Mouse (Mus musculus) heart, embryonic 14.5 days (tissue): Measurements from ENCODE around the gene BC016579. TPM values are rescaled to one million over a fixed set of nuclear protein-coding genes. Genes with fewer than 3 reads are reported as not detected.

Experiments used
- ATAC-seq: fragments of 200-750 bp; cut with Nextera tagmentation; 2 replicates; pipeline ENCODE4 v1.8.0; 2017; ENCODE audit warnings: low read depth, moderate TSS enrichment; ENCODE audit not compliant: insufficient number of reproducible peaks, insufficient read depth, low FRiP score
- H3K27ac ChIP-seq, 2 experiments: fragments of 200-500 bp in 1 of 2; fragments of 300-500 bp in 1 of 2; sonication (generic) in 1 of 2; replicated peaks in 1 of 2; 2 replicates each; pipeline ENCODE4 v1.5.1; 2012 to 2014; ENCODE audit warnings: low read depth in 2 of 2, low read length in 2 of 2, control low read depth in 1 of 2, mild to moderate bottlenecking in 1 of 2, mixed read lengths in 1 of 2; ENCODE audit not compliant: control insufficient read depth in 1 of 2, insufficient read depth in 1 of 2
- H3K27me3 ChIP-seq: fragments of 300-500 bp; sonication (generic); 2 replicates; pipeline ENCODE4 v1.6.1; 2014; ENCODE audit warnings: mild to moderate bottlenecking, low read length, control low read depth; ENCODE audit not compliant: control insufficient read depth, insufficient read depth
- H3K36me3 ChIP-seq: fragments of 300-500 bp; sonication (generic); 2 replicates; pipeline ENCODE4 v1.6.1; 2014; ENCODE audit warnings: mild to moderate bottlenecking, control low read depth, low read length, mixed read lengths; ENCODE audit not compliant: control insufficient read depth, insufficient read depth
- H3K4me1 ChIP-seq, 2 experiments: fragments of 200-500 bp in 1 of 2; fragments of 300-500 bp in 1 of 2; sonication (generic) in 1 of 2; 2 replicates each; pipeline ENCODE4 v1.6.1; 2012 to 2014; ENCODE audit warnings: low read length in 2 of 2, control low read depth in 1 of 2, mixed read lengths in 1 of 2; ENCODE audit not compliant: control insufficient read depth in 2 of 2, insufficient read depth in 2 of 2
- H3K4me2 ChIP-seq: fragments of 300-500 bp; sonication (generic); 2 replicates; pipeline ENCODE4 v1.6.1; 2014; ENCODE audit warnings: mild to moderate bottlenecking, low read length
- H3K4me3 ChIP-seq, 2 experiments: fragments of 200-500 bp in 1 of 2; fragments of 300-500 bp in 1 of 2; sonication (generic) in 1 of 2; 2 replicates each; pipeline ENCODE4 v1.5.1; 2012 to 2014; ENCODE audit warnings: low read length in 2 of 2, mild to moderate bottlenecking in 2 of 2, control low read depth in 1 of 2, low read depth in 1 of 2, moderate library complexity in 1 of 2; ENCODE audit not compliant: control insufficient read depth in 1 of 2, insufficient read depth in 1 of 2
- H3K9ac ChIP-seq: fragments of 300-500 bp; sonication (generic); 2 replicates; pipeline ENCODE4 v1.6.1; 2014; ENCODE audit warnings: mild to moderate bottlenecking, low read length
- H3K9me3 ChIP-seq: fragments of 300-500 bp; sonication (generic); 2 replicates; pipeline ENCODE4 v1.6.1; 2016; ENCODE audit warnings: low read length, control low read depth; ENCODE audit not compliant: control insufficient read depth
- WGBS: fragments of 180-500 bp; shearing (Covaris S2); extraction: QIAGEN DNeasy Blood & Tissue Kit; methylation state at CpG from one replicate; pipeline ENCODE4 v1.1.7; 2014; 5-methylcytosine and 5-hydroxymethylcytosine counted together
- polyA plus RNA-seq: library from polyadenylated mRNA; unstranded; fragments of >200 nt; fragmentation: Nextera tagmentation; extraction: Ambion mirVana; gene quantifications from 2 replicates; pipeline ENCODE4 v1.2.1, GENCODE M21; 2014

The BC016579 gene
- polyA plus RNA-seq, 1 experiment from 2014 or later, result not detected

DNA sequence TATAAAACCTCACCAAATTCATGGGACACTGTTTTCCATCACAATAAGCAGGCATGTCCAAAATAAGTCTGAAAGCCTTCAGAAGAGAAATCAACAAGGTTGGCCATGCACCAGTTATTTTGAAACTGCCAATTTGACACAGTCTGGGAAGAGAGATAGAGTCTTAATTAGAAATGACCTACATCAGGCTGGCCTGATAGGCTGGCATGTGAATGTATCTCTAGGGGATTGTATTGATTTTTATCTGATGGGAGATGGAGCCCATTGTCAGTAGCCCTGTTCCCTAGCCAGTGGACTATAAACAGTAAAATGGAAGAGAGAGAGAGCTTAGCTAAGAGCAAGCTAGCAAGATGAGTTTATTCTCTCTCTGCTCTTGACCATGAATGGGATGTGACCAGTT is 58.4 kb downstream of the BC016579 start:
- Histone ChIP-seq H3K4me3 (no peak overlapping the region), H3K4me2 (no peak overlapping the region), H3K36me3 (no peaks in the 10 kb centered on the region), H3K4me1 (no peaks in the 10 kb centered on the region), H3K9me3 (no peaks in the 10 kb centered on the region), H3K27ac (no peak overlapping the region), H3K9ac (no peak overlapping the region), H3K27me3 (no peaks in the 10 kb centered on the region)
- ATAC-seq, result no peak

DNA sequence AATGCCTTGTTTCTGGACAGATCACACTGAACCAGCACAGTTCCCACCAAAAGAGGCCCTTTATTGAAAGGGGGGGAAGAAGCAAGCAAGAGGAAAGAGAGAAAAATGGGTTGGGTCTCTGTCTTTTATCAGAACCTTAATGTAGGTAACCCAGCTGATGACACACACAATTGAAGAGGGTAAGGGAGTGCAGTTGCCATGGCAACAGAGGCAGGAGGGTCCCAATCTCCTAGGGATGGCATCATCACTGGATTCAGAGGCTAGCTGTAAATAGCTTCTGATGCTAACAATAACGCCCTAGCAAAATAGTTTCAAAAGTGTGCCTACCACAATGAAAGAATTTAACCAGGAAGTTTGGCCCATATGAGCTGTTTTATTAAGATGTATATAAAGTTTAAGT is 60.2 kb downstream of the BC016579 start:
- no peaks in the 10 kb centered on the region for H3K27me3 ChIP-seq
- no peak overlapping the region for H3K9ac ChIP-seq
- no peaks in the 10 kb centered on the region for H3K9me3 ChIP-seq
- H3K4me2 ChIP-seq, result no peak overlapping the region
- no peak overlapping the region for H3K27ac ChIP-seq
- no peak overlapping the region for H3K4me3 ChIP-seq
- 76% methylated on average over 1 of the region's 1 CpGs for WGBS
- H3K4me1 ChIP-seq, result no peaks in the 10 kb centered on the region
- ATAC-seq, result no peak
- no peaks in the 10 kb centered on the region for H3K36me3 ChIP-seq

DNA sequence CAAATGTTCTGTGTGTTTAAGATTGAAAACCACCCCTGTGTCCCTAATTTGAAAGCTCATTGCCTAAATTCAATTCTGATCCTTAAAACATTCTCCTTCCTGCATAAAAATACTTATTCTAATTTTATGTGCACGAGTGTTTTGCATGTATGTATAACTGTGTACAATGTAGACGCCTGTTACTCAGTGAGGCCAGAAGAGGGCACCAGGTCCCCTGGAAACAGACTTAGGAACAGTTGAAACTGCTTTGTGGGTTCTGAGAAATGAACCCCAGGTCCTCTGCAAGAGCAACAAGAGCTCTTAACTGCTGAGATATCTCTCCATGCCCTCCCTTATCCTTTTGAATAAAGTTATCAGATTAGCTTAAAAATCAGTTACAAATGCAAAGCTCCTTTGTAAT is 71.4 kb downstream of the BC016579 start:
- 28% methylated on average over 2 of the region's 2 CpGs for WGBS

DNA sequence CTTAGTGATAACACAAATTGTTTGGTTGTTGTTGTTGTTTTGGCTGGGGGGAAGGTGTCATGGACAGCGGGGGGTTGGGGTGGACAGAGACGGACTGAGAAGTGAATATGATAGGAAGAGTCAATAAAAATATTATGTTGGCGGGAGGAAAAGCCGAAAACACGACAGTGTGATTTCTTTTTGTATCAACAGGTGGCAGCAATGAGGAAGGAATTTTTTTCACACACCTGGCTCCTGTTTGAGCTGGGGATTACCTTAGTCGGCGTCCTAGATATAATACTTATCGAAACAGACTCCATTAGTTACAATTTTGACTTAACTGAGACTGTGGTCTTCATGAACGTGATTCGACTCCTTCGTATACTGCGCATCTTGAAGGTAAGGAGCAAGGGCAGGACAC is 74.0 kb downstream of the BC016579 start:
- no peaks in the 10 kb centered on the region for H3K27me3 ChIP-seq
- H3K4me1 ChIP-seq, result no peaks in the 10 kb centered on the region
- no peak overlapping the region for H3K9ac ChIP-seq
- no peaks in the 10 kb centered on the region for H3K36me3 ChIP-seq
- no peaks in the 10 kb centered on the region for H3K9me3 ChIP-seq
- no peak for ATAC-seq
- H3K4me2 ChIP-seq, result no peak overlapping the region
- H3K4me3 ChIP-seq, result no peak overlapping the region
- 55% methylated on average over 12 of the region's 12 CpGs for WGBS
- no peak overlapping the region for H3K27ac ChIP-seq

More for the DNA sequence above, 71.4 kb downstream of the BC016579 start:
- ATAC-seq, result no peak
- Histone ChIP-seq H3K27me3 (no peaks in the 10 kb centered on the region), H3K9ac (no peak overlapping the region), H3K27ac (no peak overlapping the region), H3K36me3 (no peaks in the 10 kb centered on the region), H3K4me3 (no peak overlapping the region), H3K9me3 (no peaks in the 10 kb centered on the region), H3K4me2 (no peak overlapping the region), H3K4me1 (no peaks in the 10 kb centered on the region)

Other genes starting within 250 kb of the BC016579 start
- 21.5 and 27.6 TPM in 2 replicates for gene Cd200, start 245.0 kb downstream of the BC016579 start, polyA plus RNA-seq
- not detected in 2 replicates for gene Gm609, start 161.1 kb downstream of the BC016579 start, polyA plus RNA-seq
- not detected in 2 replicates for gene Gm17783, start 122.0 kb downstream of the BC016579 start, polyA plus RNA-seq
- not detected in 2 replicates for gene Slc9c1, start 118.8 kb downstream of the BC016579 start, polyA plus RNA-seq
- gene Gcsam, start 43.7 kb downstream of the BC016579 start, polyA plus RNA-seq, result 0.15 TPM in 1 of 2 replicates, not detected in the other
- not detected in 2 replicates for gene Tmprss7, start 39.6 kb upstream of the BC016579 start, polyA plus RNA-seq
- gene Tagln3, start 70.5 kb upstream of the BC016579 start, polyA plus RNA-seq, result 2.6 and 4.1 TPM in 2 replicates
- gene Abhd10, start 88.9 kb upstream of the BC016579 start, polyA plus RNA-seq, result 27.9 and 29.1 TPM in 2 replicates